Mouse (Mus musculus) adrenal gland, adult 8-10 months (tissue): Measurements from ENCODE around the gene Rrbp1. TPM values are rescaled to one million over a fixed set of nuclear protein-coding genes. Genes with fewer than 3 reads are reported as not detected.

Experiments
- DNase-seq: peaks from one replicate; pipeline ENCODE4 v3.0.0; 2022
- total RNA-seq, 4 experiments: library from RNA; stranded (reverse); gene quantifications; 2 replicates each; pipeline ENCODE4 v1.2.4; 2022

The Rrbp1 gene
- total RNA-seq, 4 experiments from 2014 or later = 162 to 238 (median 209) TPM

DNA sequence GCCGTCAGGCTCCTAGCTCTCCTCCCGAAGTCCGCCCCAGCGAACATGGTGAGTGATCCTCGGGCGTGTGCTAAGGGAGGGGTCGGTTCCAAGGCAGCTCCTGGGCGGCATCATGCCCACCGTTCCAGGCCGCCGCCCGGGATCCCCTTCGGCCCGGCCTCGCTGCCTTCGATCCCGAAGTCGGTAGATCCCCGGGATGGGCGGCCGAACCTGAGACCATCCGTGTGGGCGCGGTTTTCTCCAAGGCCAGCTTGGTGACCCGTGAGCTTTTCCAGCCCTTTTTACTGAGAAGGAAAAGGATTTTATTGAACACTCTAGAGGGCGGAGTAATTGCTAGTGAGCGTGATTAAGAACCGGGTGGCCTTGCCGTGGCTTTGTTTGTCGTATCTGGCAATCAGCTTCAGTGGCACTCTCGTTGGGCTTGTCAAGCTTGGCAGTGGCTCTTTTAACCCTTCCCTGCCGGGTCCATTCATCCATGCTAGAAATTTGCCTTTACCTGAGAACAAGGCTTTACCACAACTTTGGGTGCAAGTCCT, 95.4 kb downstream of the Rrbp1 start:
- DNase-seq = peak; percentile 73

DNA sequence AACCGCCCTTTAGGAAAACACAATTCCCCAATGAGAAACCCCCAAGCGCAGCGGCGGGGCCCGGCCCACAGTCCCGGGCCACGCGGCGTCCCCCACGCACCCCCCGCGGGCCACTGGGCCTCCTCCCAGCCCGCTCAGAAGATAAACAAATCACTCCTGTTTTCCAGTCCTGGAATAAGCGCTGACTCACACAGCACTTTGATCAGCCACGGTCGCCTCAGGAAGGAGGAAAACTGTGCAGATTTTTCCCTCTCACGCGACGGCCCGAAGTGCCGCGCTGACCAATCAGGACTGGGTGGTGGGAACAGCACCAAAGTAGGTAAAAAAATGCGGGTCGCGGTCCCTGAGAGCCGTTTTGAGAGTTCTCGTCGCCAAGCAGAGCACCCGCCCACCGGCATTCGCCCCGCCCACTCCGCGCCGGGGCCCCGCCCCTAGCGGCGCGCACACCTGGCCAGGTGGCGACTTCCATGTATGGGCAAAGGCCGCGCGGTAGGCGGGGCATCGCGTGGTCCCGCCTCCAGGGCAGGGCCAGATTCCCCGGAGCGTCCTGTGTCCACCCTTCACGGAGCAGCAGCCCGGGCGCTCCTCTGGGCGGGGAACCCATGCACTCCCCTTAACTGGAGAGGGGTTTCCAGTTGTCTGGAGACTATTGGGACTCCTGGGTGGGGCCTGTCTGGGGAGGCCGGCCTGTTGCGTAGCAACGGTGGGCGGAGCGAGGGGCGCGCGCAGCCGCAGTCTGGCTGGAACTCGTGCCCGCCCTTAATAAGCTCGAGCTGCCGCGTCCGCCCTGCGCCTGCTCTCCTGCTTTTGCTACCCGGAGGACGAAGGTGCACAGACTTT, 96.1 kb downstream of the Rrbp1 start, which contains the start of gene Dstn:
Gene Dstn, plus strand, starts transcription at position 561 of the 840 bp plus-strand sequence.
- DNase-seq = peak; percentile 96

DNA sequence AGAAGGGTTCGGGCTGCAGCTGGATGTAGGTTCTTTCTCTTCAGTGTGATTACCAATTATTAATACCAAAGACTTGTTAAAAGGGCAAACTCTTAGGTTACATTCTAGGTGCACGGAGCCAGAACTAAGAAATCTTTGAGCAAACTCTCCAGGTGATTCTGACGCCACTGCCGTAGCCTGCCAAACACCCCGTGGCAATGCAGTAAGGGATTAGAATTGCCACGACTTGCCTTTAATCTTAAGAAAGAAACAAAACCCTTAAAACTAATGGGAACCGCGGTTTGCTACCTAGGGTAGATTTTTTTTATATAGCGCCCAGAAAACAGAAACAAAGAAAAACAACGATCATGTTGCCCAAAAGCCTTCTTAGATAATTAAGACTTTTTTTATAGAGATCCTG, 96.8 kb downstream of the Rrbp1 start:
- no peak for DNase-seq

DNA sequence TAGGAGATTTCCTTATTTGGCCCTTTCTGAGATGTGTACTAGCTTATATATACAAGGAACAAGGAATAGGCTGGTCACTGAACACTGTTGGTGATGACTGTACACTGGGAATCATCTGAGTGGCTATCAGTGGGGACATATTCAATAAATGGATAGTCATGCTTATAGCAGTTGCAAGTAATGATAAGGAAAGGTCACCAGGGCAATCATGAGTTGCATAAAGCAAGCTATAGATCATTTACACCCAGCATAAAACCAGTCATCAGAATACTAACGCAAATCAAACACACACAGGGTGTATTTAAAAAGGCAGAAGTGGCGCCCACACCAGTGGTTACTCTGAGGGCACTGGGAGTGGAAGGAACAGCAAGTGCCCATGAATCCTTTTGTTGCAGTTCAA, 98.9 kb downstream of the Rrbp1 start:
- no peak for DNase-seq

DNA sequence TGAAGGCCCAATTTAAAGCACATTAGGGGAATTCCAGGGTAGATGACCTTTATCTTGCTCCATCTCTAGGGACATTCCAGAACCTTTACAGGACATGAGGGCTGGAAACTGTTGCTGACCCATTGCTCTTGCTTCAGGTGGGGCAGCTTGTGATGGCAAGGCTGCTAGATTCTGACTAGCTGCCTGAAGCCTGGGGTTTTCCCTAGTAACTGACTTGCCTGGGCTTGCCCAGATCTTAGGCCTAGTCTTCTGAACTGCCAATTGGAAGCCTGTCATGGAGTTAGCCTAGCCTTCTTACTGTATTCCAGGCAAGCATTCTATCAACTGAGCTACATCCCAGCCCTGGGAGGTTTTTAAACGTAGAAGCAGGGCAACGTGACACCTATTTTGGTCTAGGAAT, 101.8 kb downstream of the Rrbp1 start:
- DNase-seq = no peak

DNA sequence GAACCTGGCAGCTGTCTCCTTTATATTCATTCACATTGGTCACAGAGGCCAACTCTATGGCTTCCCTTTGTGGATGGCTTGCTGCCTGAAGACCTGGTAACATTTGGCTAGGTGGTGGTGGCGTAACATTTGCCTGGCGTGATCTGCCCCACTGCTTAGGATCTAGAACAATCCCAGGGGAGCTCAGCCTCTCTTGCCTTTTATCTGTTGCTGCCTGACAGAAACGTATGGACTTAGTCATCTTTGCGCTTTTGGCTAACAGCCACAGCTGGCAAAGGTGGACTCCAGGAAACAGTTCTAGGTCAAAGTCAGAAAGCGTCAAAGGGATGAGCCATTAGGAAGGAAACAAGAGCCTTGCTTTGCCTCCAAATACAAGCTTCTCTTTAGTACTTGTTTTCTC, 106.2 kb downstream of the Rrbp1 start:
- DNase-seq = peak; percentile 84

DNA sequence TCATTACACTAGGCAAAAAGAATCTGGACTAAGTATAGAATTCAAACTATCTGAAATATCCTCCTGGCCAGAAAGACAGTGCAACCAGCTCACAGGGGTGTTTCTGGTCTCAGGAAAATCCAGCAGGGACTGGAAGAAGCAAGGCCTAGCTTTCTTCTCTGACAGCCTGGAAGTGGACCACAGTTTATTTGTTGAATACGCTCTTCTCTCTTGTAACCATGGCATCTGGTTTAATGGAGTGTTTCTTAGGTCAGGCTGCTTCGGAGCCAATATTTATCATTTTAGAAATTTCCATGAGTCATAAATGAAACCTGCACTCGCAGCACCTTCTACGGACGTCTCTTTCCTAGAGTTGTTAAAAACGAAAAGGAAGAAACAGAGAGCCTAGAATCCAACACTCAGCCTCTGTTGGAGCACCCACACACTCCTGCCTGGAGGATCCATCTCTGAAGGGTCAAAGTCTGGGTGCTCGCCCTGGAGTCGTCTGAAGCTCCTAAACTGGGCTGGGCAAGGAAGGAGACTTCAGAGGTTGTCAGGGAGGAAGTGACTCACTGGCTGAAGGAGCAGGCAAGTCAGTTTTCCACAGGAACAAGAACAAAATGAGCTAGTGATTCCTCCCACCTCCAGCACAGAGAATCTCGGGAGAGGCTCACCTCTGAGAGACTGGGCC, 107.6 kb downstream of the Rrbp1 start:
- peak; percentile 31 for DNase-seq

DNA sequence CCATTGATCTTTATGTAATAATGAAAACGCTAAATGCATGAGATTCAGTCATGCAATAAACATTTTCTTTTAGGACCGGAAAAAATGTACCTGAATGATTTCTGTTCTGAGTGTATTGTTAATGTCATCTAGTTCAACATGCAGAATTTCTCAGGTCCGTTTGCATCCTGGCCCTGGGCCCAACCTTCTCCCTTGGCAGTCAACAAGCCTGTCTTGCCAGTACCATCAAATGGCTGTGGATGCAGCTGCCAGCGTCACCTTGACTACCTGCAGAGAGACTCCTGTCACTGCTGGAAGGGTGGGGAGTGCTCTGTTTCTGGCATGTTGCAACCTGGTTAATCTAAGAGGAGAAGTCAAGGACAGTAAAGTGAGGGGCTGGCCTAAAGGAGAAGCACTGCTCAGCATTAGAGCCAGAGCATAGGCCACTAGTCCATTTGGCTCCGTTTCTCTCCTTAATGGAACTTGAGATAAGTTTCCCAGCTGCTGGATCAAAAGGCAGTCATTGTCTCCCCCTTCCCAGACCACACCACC, 110.2 kb downstream of the Rrbp1 start:
- no peak for DNase-seq

DNA sequence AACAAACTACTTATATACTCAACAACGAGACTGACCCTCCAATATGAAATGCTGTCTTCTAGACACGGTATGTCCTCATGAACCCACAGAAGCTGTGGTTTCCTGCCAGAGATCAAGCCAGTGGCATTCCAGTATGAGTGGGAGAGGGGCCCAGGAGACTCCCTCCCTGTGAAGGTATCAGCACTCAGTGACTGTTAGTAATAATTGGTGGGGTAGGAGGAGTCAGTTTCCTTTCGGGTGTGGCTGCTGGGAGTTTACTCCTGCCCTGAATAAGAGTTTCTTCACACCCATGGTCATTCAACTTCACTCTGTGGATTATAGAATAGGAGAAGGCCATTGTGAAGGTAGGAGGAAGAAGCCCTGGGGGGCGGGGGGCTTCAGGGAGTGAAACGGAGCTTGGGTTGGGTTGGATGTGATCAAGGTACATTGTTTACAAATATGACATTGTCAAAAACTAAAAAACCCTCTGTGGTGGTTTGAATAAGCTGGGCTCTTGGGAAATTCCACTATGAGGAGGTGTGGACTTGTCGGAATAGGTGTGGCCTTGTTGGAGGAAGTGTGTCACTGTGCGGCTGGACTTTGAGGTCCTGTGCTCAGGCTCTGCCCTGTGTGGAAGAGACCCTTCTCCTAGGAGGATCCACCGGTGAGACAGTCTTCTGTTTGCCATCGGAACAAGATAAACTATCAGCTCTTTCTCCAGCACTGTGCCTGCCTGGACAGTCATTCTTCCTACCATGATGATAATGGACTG, 111.4 kb downstream of the Rrbp1 start:
- DNase-seq = no peak

Other genes starting within 250 kb of the Rrbp1 start
- 1 to 10 TPM in 3 of 4 experiments, under 1 TPM in 1; 0.49 to 1.4 (median 1.1) TPM for gene Bfsp1, start 148.1 kb downstream of the Rrbp1 start, total RNA-seq
- 100 to 1,000 TPM; 210 to 277 (median 238) TPM for gene Dstn, start 95.9 kb downstream of the Rrbp1 start, total RNA-seq
- not detected for gene Banf2, start 21.8 kb upstream of the Rrbp1 start, total RNA-seq